Mouse (Mus musculus): ENCODE measurements around the gene Apoc2. TPM values are rescaled to one million over a fixed set of nuclear protein-coding genes. Genes with fewer than 3 reads are reported as not detected.

Apoc2 gene
- 0.78 and 0.80 TPM in 2 replicates for polyA plus RNA-seq (2014; fragmentation: Nextera tagmentation; extraction: Ambion mirVana)

DNA sequence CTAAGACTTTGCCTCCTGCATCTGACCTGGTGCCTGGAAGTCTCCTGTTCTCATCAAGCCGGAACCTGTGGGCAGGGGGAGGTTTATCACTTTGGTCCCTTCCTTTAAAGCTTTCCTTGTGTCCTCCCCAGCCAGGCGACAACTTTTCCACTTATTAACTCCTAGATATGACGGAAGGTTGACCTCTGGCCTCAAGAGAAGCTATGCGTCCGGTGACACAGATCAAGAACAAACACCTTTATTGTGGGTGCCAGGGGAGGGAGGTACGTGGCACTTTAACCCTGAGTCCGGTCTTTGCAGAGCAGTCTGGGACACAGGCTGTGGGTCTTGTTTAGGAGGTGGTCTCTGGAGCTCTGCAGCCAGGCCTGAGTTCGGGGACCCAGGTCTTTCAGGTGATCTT lies at the start of gene Apoc2:
Gene Apoc2 (minus strand): TSS at position 70 of the 400 bp plus-strand sequence.
- Histone ChIP-seq H3K36me3 (ENCODE audit: control insufficient read depth, insufficient read depth, low read length) (no peaks in the 10 kb centered on the region), H3K9me3 (ENCODE audit: control insufficient read depth, low read length) (no peaks in the 10 kb centered on the region), H3K27ac (replicated peaks; ENCODE audit: low read depth, low read length) (no peak within 1 kb of the TSS), H3K9ac (ENCODE audit: low read depth, low read length) (no peak within 1 kb of the TSS), H3K4me2 (ENCODE audit: low read depth, low read length) (no peak within 1 kb of the TSS), H3K27me3 (replicated peaks; ENCODE audit: control insufficient read depth, insufficient read depth, low read length) (no peaks in the 10 kb centered on the region), H3K4me3 (ENCODE audit: low read depth, low read length) (no peak within 1 kb of the TSS), H3K4me1 (ENCODE audit: control insufficient read depth, insufficient read depth, low read length) (no peaks in the 10 kb centered on the region)
- 69% methylated on average over 8 of the region's 8 CpGs for WGBS
- DNase-seq (ENCODE audit: low spot score) (no peak), ATAC-seq (ENCODE audit: low read depth) (no peak)

DNA sequence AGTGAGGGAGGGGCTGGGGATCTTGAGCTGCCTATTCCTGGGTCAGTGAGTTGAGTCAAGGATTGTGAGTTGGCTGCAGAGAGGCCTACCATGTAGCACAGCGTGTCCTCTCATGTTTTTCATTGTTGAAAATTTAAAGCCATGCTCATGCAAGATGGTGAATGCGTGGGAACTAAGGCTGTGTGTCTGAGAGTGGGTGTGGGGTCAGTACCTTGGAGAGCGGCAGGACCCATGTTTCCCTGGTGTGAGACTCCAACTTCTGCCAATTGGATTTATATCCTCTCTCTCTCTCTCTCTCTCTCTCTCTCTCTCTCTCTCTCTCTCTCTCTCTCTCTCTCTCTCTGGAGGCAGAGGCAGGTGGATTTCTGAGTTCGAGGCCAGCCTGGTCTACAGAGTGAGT lies 48.8 kb upstream of the Apoc2 start:
- no peak overlapping the region for H3K9ac ChIP-seq (ENCODE audit: low read depth, low read length)
- peaks cover 95% of the 10 kb centered on the region for H3K36me3 ChIP-seq (ENCODE audit: control insufficient read depth, insufficient read depth, low read length)
- DNase-seq (ENCODE audit: low spot score) = no peak
- WGBS = 84% methylated on average over 4 of the region's 4 CpGs
- peaks cover 5% of the 10 kb centered on the region for H3K9me3 ChIP-seq (ENCODE audit: control insufficient read depth, low read length)
- H3K4me2 ChIP-seq (ENCODE audit: low read depth, low read length) = no peak overlapping the region
- no peak overlapping the region for H3K4me3 ChIP-seq (ENCODE audit: low read depth, low read length)
- H3K27me3 ChIP-seq (replicated peaks; ENCODE audit: control insufficient read depth, insufficient read depth, low read length) = no peaks in the 10 kb centered on the region
- no peak overlapping the region for H3K27ac ChIP-seq (replicated peaks; ENCODE audit: low read depth, low read length)
- H3K4me1 ChIP-seq (ENCODE audit: control insufficient read depth, insufficient read depth, low read length) = no peaks in the 10 kb centered on the region
- ATAC-seq (ENCODE audit: low read depth) = no peak

- no peak for ATAC-seq (ENCODE audit: low read depth)
- WGBS = 93% methylated on average over 11 of the region's 12 CpGs
- no peak for DNase-seq (ENCODE audit: low spot score)
- H3K4me1 ChIP-seq (ENCODE audit: control insufficient read depth, insufficient read depth, low read length) = no peaks in the 10 kb centered on the region
- H3K36me3 ChIP-seq (ENCODE audit: control insufficient read depth, insufficient read depth, low read length) = peaks cover 94% of the 10 kb centered on the region
- no peak overlapping the region for H3K9ac ChIP-seq (ENCODE audit: low read depth, low read length)
- no peaks in the 10 kb centered on the region for H3K27me3 ChIP-seq (replicated peaks; ENCODE audit: control insufficient read depth, insufficient read depth, low read length)
- H3K27ac ChIP-seq (replicated peaks; ENCODE audit: low read depth, low read length) = no peak overlapping the region
- peaks cover 18% of the 10 kb centered on the region for H3K9me3 ChIP-seq (ENCODE audit: control insufficient read depth, low read length)
- no peak overlapping the region for H3K4me3 ChIP-seq (ENCODE audit: low read depth, low read length)
- no peak overlapping the region for H3K4me2 ChIP-seq (ENCODE audit: low read depth, low read length)
Observed at GRCm38 (mm10) chr7:19724167-19724566, 46.4 kb upstream of the Apoc2 start.

DNA sequence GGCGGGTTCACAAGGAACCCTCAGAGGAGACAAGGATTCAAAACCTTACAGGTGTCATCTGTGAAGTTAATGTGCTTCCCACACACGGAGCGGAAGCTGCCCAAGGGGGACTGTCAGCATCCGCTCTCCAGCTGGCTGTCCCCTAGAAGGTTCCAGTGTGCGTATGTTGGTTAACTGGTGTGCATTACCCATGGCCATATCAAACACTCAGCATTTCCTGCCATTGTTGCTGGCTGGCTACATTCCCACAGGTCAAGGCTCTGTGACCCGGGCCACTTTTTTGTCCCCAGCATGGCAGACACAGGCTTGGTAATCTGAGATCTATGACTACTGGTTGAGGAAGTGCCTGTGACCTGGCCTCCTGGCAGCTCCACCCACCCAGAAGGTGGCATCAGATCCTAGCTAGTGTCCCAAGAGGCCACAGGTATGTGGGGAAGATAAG lies 45.0 kb upstream of the Apoc2 start:
- no peak overlapping the region for H3K27ac ChIP-seq (replicated peaks; ENCODE audit: low read depth, low read length)
- no peak for DNase-seq (ENCODE audit: low spot score)
- H3K4me1 ChIP-seq (ENCODE audit: control insufficient read depth, insufficient read depth, low read length) = no peaks in the 10 kb centered on the region
- no peak for ATAC-seq (ENCODE audit: low read depth)
- peaks cover 18% of the 10 kb centered on the region for H3K9me3 ChIP-seq (ENCODE audit: control insufficient read depth, low read length)
- no peak overlapping the region for H3K9ac ChIP-seq (ENCODE audit: low read depth, low read length)
- no peaks in the 10 kb centered on the region for H3K27me3 ChIP-seq (replicated peaks; ENCODE audit: control insufficient read depth, insufficient read depth, low read length)
- no peak overlapping the region for H3K4me3 ChIP-seq (ENCODE audit: low read depth, low read length)
- WGBS = 82% methylated on average over 6 of the region's 6 CpGs
- no peak overlapping the region for H3K4me2 ChIP-seq (ENCODE audit: low read depth, low read length)
- peaks cover 89% of the 10 kb centered on the region for H3K36me3 ChIP-seq (ENCODE audit: control insufficient read depth, insufficient read depth, low read length)

GRCm38 (mm10) chr7:19719200-19719599 lies 41.5 kb upstream of the Apoc2 start:
- peaks cover 56% of the 10 kb centered on the region for H3K36me3 ChIP-seq (ENCODE audit: control insufficient read depth, insufficient read depth, low read length)
- DNase-seq (ENCODE audit: low spot score) (no peak), ATAC-seq (ENCODE audit: low read depth) (no peak)
- WGBS = 86% methylated on average over 3 of the region's 4 CpGs
- no peak overlapping the region for H3K9ac ChIP-seq (ENCODE audit: low read depth, low read length)
- H3K4me3 ChIP-seq (ENCODE audit: low read depth, low read length) = no peak overlapping the region
- H3K27me3 ChIP-seq (replicated peaks; ENCODE audit: control insufficient read depth, insufficient read depth, low read length) = no peaks in the 10 kb centered on the region
- H3K4me1 ChIP-seq (ENCODE audit: control insufficient read depth, insufficient read depth, low read length) = 0 out of 2 replicates have a peak, but pooled peaks cover 4% of the 10 kb centered on the region
- H3K27ac ChIP-seq (replicated peaks; ENCODE audit: low read depth, low read length) = no peak overlapping the region
- H3K4me2 ChIP-seq (ENCODE audit: low read depth, low read length) = no peak overlapping the region
- H3K9me3 ChIP-seq (ENCODE audit: control insufficient read depth, low read length) = peaks cover 18% of the 10 kb centered on the region

DNA sequence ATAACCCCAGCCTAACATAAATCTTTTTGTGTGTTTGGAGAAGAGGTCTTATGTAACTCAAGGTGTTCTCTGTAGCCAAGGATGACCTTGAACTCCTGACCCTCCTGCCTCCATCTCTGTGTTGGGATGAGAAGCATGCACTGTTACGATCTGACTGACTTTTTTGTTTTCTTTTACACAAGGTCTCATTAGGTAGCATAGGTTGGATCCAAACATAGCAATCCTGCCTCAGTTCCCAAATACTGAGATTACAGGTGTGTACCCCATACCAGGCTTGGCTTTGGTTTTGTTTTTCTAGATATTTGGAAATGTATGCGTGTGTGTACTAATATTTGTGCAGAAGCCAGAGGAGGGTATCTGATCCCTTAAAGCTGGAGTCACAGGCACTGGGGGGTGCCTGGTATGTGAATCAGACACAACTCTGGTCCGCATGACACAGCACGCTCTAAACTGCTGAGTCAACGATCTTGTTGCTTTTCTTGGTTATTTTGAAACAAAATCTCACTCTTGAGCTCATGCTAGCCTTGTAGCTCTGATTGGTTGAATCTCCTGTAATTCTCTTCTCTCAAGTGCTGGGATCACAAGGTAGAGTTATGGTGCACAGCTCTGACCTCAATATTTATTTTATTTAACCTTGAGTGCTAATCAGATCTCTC lies 40.7 kb upstream of the Apoc2 start:
- H3K27me3 ChIP-seq (replicated peaks; ENCODE audit: control insufficient read depth, insufficient read depth, low read length) = no peaks in the 10 kb centered on the region
- H3K4me1 ChIP-seq (ENCODE audit: control insufficient read depth, insufficient read depth, low read length) = 0 out of 2 replicates have a peak, but pooled peaks cover 4% of the 10 kb centered on the region
- no peak overlapping the region for H3K9ac ChIP-seq (ENCODE audit: low read depth, low read length)
- no peak overlapping the region for H3K4me2 ChIP-seq (ENCODE audit: low read depth, low read length)
- H3K36me3 ChIP-seq (ENCODE audit: control insufficient read depth, insufficient read depth, low read length) = peaks cover 53% of the 10 kb centered on the region
- WGBS = 97% methylated on average over 5 of the region's 5 CpGs
- no peak overlapping the region for H3K27ac ChIP-seq (replicated peaks; ENCODE audit: low read depth, low read length)
- no peak overlapping the region for H3K4me3 ChIP-seq (ENCODE audit: low read depth, low read length)
- peaks cover 18% of the 10 kb centered on the region for H3K9me3 ChIP-seq (ENCODE audit: control insufficient read depth, low read length)
- no peak for DNase-seq (ENCODE audit: low spot score)
- ATAC-seq (ENCODE audit: low read depth) = no peak

- Histone ChIP-seq H3K4me3 (ENCODE audit: low read depth, low read length) (no peak overlapping the region), H3K4me1 (ENCODE audit: control insufficient read depth, insufficient read depth, low read length) (0 out of 2 replicates have a peak, but pooled peaks cover 4% of the 10 kb centered on the region), H3K36me3 (ENCODE audit: control insufficient read depth, insufficient read depth, low read length) (peaks cover 54% of the 10 kb centered on the region), H3K9ac (ENCODE audit: low read depth, low read length) (no peak overlapping the region), H3K27ac (replicated peaks; ENCODE audit: low read depth, low read length) (no peak overlapping the region), H3K27me3 (replicated peaks; ENCODE audit: control insufficient read depth, insufficient read depth, low read length) (no peaks in the 10 kb centered on the region), H3K9me3 (ENCODE audit: control insufficient read depth, low read length) (peaks cover 18% of the 10 kb centered on the region), H3K4me2 (ENCODE audit: low read depth, low read length) (no peak overlapping the region)
- 75% methylated on average over 4 of the region's 4 CpGs for WGBS
- DNase-seq (ENCODE audit: low spot score) (no peak), ATAC-seq (ENCODE audit: low read depth) (no peak)
Observed at GRCm38 (mm10) chr7:19717346-19717745, 39.6 kb upstream of the Apoc2 start.

- ATAC-seq (ENCODE audit: low read depth) = no peak
- 74% methylated on average over 2 of the region's 2 CpGs for WGBS
- H3K4me1 ChIP-seq (ENCODE audit: control insufficient read depth, insufficient read depth, low read length) = 0 out of 2 replicates have a peak, but pooled peaks cover 4% of the 10 kb centered on the region
- peaks cover 15% of the 10 kb centered on the region for H3K9me3 ChIP-seq (ENCODE audit: control insufficient read depth, low read length)
- no peaks in the 10 kb centered on the region for H3K27me3 ChIP-seq (replicated peaks; ENCODE audit: control insufficient read depth, insufficient read depth, low read length)
- H3K9ac ChIP-seq (ENCODE audit: low read depth, low read length) = no peak overlapping the region
- H3K27ac ChIP-seq (replicated peaks; ENCODE audit: low read depth, low read length) = no peak overlapping the region
- no peak overlapping the region for H3K4me3 ChIP-seq (ENCODE audit: low read depth, low read length)
- no peak for DNase-seq (ENCODE audit: low spot score)
- peaks cover 55% of the 10 kb centered on the region for H3K36me3 ChIP-seq (ENCODE audit: control insufficient read depth, insufficient read depth, low read length)
- no peak overlapping the region for H3K4me2 ChIP-seq (ENCODE audit: low read depth, low read length)
Observed at GRCm38 (mm10) chr7:19716822-19717221, 39.1 kb upstream of the Apoc2 start.

Measured in embryonic facial prominence, embryonic 14.5 days (tissue).